Mouse (Mus musculus) liver, embryonic 16.5 days (tissue): Measurements from ENCODE around the gene Sdr39u1. TPM values are rescaled to one million over a fixed set of nuclear protein-coding genes. Genes with fewer than 3 reads are reported as not detected.
A peak's percentile ranks its signal among the peaks of the same experiment; 100 is the strongest.

ENCODE experiments used
- ATAC-seq: fragments of 200-750 bp; cut with Nextera tagmentation; 2 replicates; pipeline ENCODE4 v1.8.0; 2017; ENCODE audit warnings: low read depth, mild to moderate bottlenecking, moderate number of reproducible peaks, moderate library complexity
- H3K27ac ChIP-seq: fragments of 300-500 bp; sonication (generic); 2 replicates; pipeline ENCODE4 v1.5.1; 2014; ENCODE audit warnings: mild to moderate bottlenecking, low read length
- H3K27me3 ChIP-seq: fragments of 300-500 bp; sonication (generic); 2 replicates; pipeline ENCODE4 v1.6.1; 2014; ENCODE audit warnings: low read depth, low read length, mixed read lengths; ENCODE audit not compliant: control insufficient read depth, insufficient read depth
- H3K36me3 ChIP-seq: fragments of 300-500 bp; sonication (generic); 2 replicates; pipeline ENCODE4 v1.6.1; 2014; ENCODE audit warnings: mild to moderate bottlenecking; ENCODE audit not compliant: control insufficient read depth, insufficient read depth
- H3K4me1 ChIP-seq: fragments of 300-500 bp; sonication (generic); 2 replicates; pipeline ENCODE4 v1.6.1; 2014; ENCODE audit warnings: low read depth, low read length, mixed read lengths; ENCODE audit not compliant: control insufficient read depth
- H3K4me2 ChIP-seq: fragments of 300-500 bp; sonication (generic); 2 replicates; pipeline ENCODE4 v1.6.1; 2014; ENCODE audit warnings: low read depth, low read length, mixed read lengths
- H3K4me3 ChIP-seq: fragments of 300-500 bp; sonication (generic); 2 replicates; pipeline ENCODE4 v1.5.1; 2014; ENCODE audit warnings: low read depth, mild to moderate bottlenecking, low read length
- H3K9ac ChIP-seq: fragments of 300-500 bp; sonication (generic); 2 replicates; pipeline ENCODE4 v1.6.1; 2014; ENCODE audit warnings: low read depth, low read length
- H3K9me3 ChIP-seq: fragments of 300-500 bp; sonication (generic); replicated peaks from 2 replicates; pipeline ENCODE4 v1.6.1; 2016; ENCODE audit warnings: low read length; ENCODE audit not compliant: control insufficient read depth
- WGBS: fragments of 180-500 bp; shearing (Covaris S2); extraction: QIAGEN DNeasy Blood & Tissue Kit; methylation state at CpG from one replicate; pipeline ENCODE4 v1.1.7; 2014; ENCODE audit not compliant: insufficient replicate concordance; 5-methylcytosine and 5-hydroxymethylcytosine counted together
- polyA plus RNA-seq: library from polyadenylated mRNA; unstranded; fragments of >200 nt; fragmentation: Nextera tagmentation; extraction: Ambion mirVana; gene quantifications from 2 replicates; pipeline ENCODE4 v1.2.1, GENCODE M21; 2015

Sdr39u1 gene
- polyA plus RNA-seq, 1 experiment from 2014 or later, result 14.6 TPM

DNA sequence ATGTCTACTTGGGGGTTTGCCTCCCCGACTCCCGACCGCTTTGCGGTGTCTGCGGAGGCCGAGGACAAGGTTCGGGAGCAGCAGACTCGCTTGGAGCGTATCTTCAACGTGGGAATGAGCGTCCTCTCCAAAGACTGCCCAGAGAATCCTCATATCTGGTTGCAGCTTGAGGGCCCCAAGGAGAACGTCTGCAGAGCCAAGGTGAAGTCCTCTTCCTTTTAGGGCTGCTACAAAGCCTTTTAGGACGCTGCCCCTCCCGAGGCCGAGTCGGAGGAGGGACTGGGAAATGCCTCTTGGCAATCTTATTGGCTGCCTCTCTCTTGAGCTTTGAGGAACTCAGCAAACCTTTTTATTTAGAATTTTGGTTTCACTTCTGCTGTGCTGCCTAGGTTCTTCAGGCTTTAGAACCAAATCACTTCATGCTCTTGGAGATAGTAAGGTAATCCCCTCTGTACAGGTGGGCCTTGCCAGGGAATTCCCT, 14.3 kb downstream of the Sdr39u1 start:
- peaks cover 29% of the 10 kb centered on the region for H3K36me3 ChIP-seq
- H3K4me3 ChIP-seq, result peak overlapping the region; percentile 79
- H3K4me1 ChIP-seq, result peaks cover 43% of the 10 kb centered on the region
- H3K27ac ChIP-seq, result peak overlapping the region; percentile 91
- 1% methylated on average over 16 of the region's 16 CpGs for WGBS
- H3K9me3 ChIP-seq, result no peaks in the 10 kb centered on the region
- peak overlapping the region; percentile 93 for H3K9ac ChIP-seq
- H3K4me2 ChIP-seq, result peak overlapping the region; percentile 77
- ATAC-seq, result no peak
- H3K27me3 ChIP-seq, result no peaks in the 10 kb centered on the region

DNA sequence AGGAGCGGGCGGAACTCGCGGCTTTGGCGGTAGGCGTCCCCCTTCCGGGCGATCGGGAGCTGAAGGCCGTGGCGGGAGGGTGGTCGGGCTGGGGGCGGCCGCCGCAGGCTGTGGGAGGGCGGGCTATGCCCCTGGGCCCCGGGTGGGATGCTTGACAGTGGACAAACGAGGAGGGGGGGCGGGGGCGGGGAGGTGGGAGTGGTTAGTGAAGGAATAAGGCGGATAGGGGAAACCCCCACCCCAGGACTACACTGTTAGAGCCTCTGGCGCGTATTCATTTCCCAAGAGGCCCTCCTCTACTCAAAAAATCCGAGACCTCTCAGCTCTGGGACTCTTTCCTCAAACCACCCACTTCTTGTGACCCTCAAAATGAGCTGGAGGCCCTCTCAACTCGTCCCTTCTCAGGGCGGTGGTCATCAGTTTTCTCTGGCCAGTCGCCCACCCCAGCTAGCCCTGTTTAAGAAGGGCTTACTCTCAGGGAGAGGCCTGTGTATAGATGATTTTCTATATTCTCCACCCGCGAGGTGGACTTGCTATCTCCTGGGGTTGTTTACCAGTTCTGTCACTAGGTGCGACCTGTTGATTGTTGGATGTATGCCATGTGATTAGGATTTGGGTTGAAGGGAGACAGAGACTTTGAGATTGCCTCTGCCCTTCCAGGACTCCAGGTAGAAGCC, 14.8 kb downstream of the Sdr39u1 start:
- H3K4me1 ChIP-seq, result peaks cover 43% of the 10 kb centered on the region

DNA sequence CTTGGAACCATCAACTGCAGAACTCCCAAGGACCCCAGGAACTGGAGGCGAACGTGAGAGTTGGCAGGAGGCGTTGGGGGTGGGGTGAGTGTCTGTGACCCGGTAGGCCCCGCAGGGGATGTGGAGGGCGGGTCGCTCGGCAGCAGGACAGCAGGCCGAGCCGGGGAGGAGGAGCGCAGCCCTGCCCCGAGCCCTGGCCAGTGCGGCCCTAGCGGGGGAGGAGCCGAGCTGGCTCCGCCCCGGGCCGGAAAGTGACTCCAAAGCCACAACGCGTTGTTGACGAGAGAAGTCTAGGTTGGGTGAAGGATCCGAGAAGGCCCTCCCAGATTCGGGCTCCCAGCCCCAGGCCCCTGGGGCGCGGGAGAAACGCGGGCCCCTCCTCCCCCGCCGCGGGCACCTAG, 15.4 kb downstream of the Sdr39u1 start, which contains the start of gene Khnyn:
TSS of gene Khnyn (plus strand) at position 235 of the 401 bp plus-strand sequence.
- H3K27ac ChIP-seq, result peak within 1 kb of the TSS; percentile 91
- peak within 1 kb of the TSS; percentile 93 for H3K9ac ChIP-seq
- peaks cover 24% of the 10 kb centered on the region for H3K36me3 ChIP-seq
- H3K9me3 ChIP-seq, result no peaks in the 10 kb centered on the region
- H3K4me3 ChIP-seq, result peak within 1 kb of the TSS; percentile 79
- peaks cover 43% of the 10 kb centered on the region for H3K4me1 ChIP-seq
- under 1% methylated on average over 29 of the region's 30 CpGs for WGBS
- H3K4me2 ChIP-seq, result peak within 1 kb of the TSS; percentile 77
- ATAC-seq, result peak; percentile 90
- H3K27me3 ChIP-seq, result no peaks in the 10 kb centered on the region

More for the DNA sequence above, 14.8 kb downstream of the Sdr39u1 start:
- peak overlapping the region; percentile 91 for H3K27ac ChIP-seq
- no peaks in the 10 kb centered on the region for H3K9me3 ChIP-seq
- ATAC-seq, result peak; percentile 14
- no peaks in the 10 kb centered on the region for H3K27me3 ChIP-seq
- peak overlapping the region; percentile 93 for H3K9ac ChIP-seq
- H3K4me3 ChIP-seq, result peak overlapping the region; percentile 79
- peaks cover 29% of the 10 kb centered on the region for H3K36me3 ChIP-seq
- H3K4me2 ChIP-seq, result peak overlapping the region; percentile 77
- under 1% methylated on average over 28 of the region's 30 CpGs for WGBS

GRCm38 (mm10) chr14:55884166-55884565, 15.9 kb downstream of the Sdr39u1 start, which contains the start of gene Cbln3:
Gene Cbln3 (minus strand): TSS chr14:55884392.
- Histone ChIP-seq H3K27me3 (no peaks in the 10 kb centered on the region), H3K9me3 (no peaks in the 10 kb centered on the region), H3K4me3 (peak within 1 kb of the TSS; percentile 79), H3K9ac (peak within 1 kb of the TSS; percentile 93), H3K36me3 (peaks cover 19% of the 10 kb centered on the region), H3K4me1 (peaks cover 43% of the 10 kb centered on the region), H3K27ac (peak within 1 kb of the TSS; percentile 91), H3K4me2 (peak within 1 kb of the TSS; percentile 77)
- WGBS, result 38% methylated on average over 4 of the region's 4 CpGs
- ATAC-seq, result no peak

DNA sequence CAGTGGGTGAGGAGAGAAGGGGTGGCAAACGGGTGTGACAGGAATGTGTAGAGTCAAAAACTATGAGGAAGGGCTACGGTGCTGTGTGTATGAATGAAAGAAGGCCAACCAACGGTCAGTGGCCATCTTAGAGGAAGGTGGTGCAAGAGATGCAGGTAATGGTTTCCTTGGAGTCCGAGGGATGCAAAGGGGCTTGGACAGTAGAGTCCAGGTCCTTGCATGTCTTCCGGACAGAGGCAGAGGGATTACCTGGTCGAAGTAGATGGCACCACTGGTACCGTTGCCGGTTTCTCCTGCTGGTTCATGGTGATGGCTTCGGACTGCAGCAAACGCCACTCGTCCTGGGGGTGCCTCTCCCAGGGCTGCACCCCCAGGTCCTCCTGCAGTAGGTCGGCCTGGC, 16.4 kb downstream of the Sdr39u1 start:
- ATAC-seq, result no peak
- WGBS, result 74% methylated on average over 12 of the region's 12 CpGs
- peak overlapping the region; percentile 0; the same call in 1 of the 2 replicates for H3K27ac ChIP-seq
- H3K4me1 ChIP-seq, result peaks cover 43% of the 10 kb centered on the region
- no peak overlapping the region for H3K4me2 ChIP-seq
- H3K9me3 ChIP-seq, result no peaks in the 10 kb centered on the region
- peaks cover 16% of the 10 kb centered on the region for H3K36me3 ChIP-seq
- no peak overlapping the region for H3K4me3 ChIP-seq
- no peaks in the 10 kb centered on the region for H3K27me3 ChIP-seq
- H3K9ac ChIP-seq, result no peak overlapping the region

DNA sequence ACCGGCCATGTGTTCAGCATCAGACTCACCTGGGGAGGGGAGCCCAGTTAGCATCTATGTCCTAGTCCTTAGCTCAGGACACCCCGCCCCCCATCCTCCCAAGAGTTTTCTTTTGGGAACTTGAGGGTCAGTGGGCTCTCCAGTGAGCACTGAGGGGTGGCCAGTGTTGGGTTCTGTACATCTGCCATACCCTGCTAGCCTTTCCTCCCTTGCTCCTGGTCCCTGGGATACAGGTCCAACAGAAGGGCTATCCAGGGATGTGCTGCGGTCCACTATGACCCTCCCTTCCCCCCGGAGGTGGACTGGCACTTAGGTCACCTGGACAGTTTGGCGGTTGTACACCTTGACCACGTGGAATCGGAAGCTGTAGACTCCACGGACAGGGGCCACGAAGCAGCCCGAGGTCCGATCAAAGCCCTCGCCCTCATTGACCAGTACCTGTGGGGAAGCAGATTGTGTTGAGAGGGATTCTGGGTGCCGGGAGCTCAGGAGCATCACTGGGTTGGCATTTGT, 16.9 kb downstream of the Sdr39u1 start:
- H3K9ac ChIP-seq, result no peak overlapping the region
- no peaks in the 10 kb centered on the region for H3K27me3 ChIP-seq
- WGBS, result 83% methylated on average over 13 of the region's 13 CpGs
- no peak overlapping the region for H3K4me3 ChIP-seq
- H3K9me3 ChIP-seq, result no peaks in the 10 kb centered on the region
- H3K36me3 ChIP-seq, result peaks cover 11% of the 10 kb centered on the region
- H3K27ac ChIP-seq, result peak overlapping the region; percentile 78; the same call in 1 of the 2 replicates
- no peak for ATAC-seq
- no peak overlapping the region for H3K4me2 ChIP-seq
- peaks cover 43% of the 10 kb centered on the region for H3K4me1 ChIP-seq

DNA sequence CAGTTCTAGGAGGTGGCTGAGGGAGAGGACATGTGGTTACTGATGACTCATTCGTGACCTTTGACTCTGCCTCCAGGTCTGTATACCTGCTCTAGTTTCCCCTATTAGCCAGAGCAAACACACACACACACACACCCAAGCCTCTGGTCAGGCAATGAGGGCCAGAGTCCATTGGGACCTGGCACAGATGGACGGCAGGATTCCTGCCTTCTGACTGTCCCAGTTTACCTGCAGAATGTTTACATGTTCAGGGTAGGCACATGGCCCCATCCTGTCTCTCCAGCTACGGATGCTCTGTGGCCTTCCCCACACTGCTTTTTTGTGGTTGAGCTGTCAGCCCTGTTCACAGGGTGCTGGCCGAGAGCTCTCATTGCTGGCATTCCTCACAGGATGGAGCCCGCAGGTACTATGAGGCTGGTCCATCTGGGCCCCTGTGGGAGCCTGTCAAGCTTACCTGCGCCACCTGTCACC, 17.9 kb downstream of the Sdr39u1 start:
- peak overlapping the region; percentile 78 for H3K27ac ChIP-seq
- H3K4me1 ChIP-seq, result peaks cover 43% of the 10 kb centered on the region
- H3K27me3 ChIP-seq, result no peaks in the 10 kb centered on the region
- WGBS, result 48% methylated on average over 6 of the region's 6 CpGs
- peak; percentile 70 for ATAC-seq
- no peak overlapping the region for H3K4me3 ChIP-seq
- no peak overlapping the region for H3K9ac ChIP-seq
- no peak overlapping the region for H3K4me2 ChIP-seq
- H3K9me3 ChIP-seq, result no peaks in the 10 kb centered on the region
- peaks cover 2% of the 10 kb centered on the region for H3K36me3 ChIP-seq

- H3K9ac ChIP-seq, result no peak overlapping the region
- no peaks in the 10 kb centered on the region for H3K9me3 ChIP-seq
- no peak for ATAC-seq
- H3K27ac ChIP-seq, result no peak overlapping the region
- WGBS, result 36% methylated on average over 8 of the region's 8 CpGs
- no peaks in the 10 kb centered on the region for H3K36me3 ChIP-seq
- no peak overlapping the region for H3K4me2 ChIP-seq
- peaks cover 1% of the 10 kb centered on the region; the same call in 1 of the 2 replicates for H3K27me3 ChIP-seq
- H3K4me1 ChIP-seq, result peaks cover 33% of the 10 kb centered on the region
- H3K4me3 ChIP-seq, result no peak overlapping the region
These were observed 19.1 kb downstream of the Sdr39u1 start for GRCm38 (mm10) chr14:55880982-55881381.

DNA sequence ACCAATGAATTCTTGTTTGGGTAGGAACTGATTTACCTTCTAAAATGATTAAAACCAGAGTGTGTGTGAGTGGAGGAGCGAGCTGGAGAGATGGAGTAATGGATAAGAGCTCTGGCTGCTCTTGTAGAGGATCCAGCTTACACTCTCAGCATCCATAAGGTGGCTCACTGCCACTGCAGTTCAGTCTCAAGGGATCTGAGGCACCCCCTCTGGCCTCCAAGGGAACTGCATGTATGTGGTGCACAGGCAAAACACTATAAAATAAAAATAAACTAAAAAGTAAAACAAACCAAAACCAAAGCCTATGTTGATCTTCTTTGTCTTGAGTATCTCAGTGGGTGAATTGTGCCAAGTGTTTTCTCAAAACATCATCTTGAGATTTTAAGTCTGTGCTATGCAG, 20.5 kb downstream of the Sdr39u1 start:
- H3K4me2 ChIP-seq, result no peak overlapping the region
- H3K9ac ChIP-seq, result no peak overlapping the region
- peaks cover 25% of the 10 kb centered on the region for H3K4me1 ChIP-seq
- peaks cover 3% of the 10 kb centered on the region; the same call in 1 of the 2 replicates for H3K27me3 ChIP-seq
- H3K36me3 ChIP-seq, result no peaks in the 10 kb centered on the region
- no peak for ATAC-seq
- no peak overlapping the region for H3K4me3 ChIP-seq
- H3K27ac ChIP-seq, result no peak overlapping the region
- WGBS, result 20% methylated on average over 1 of the region's 1 CpGs
- H3K9me3 ChIP-seq, result no peaks in the 10 kb centered on the region
